Mouse (Mus musculus): Measurements from ENCODE around the gene Wdtc1. TPM values are rescaled to one million over a fixed set of nuclear protein-coding genes. Genes with fewer than 3 reads are reported as not detected.

Wdtc1 gene
- polyA plus RNA-seq, 1 experiment from 2014 or later, result 14.5 TPM

Small RNA genes lying within 50 kb of the gene (microRNA-seq; reads per million reads assigned to microRNA genes)
- 4.2 reads per million, percentile 9 among the genes with 10 or more reads in this experiment for gene Mir5122 (ENCODE audit: borderline number of aligned reads)

Other genes with a start within 250 kb of the Wdtc1 start
- gene Wasf2, start 223.0 kb downstream of the Wdtc1 start, polyA plus RNA-seq (2014; fragmentation: Nextera tagmentation; extraction: Ambion mirVana), result 32.1 and 42.2 TPM in 2 replicates
- 0.70 and 0.77 TPM in 2 replicates for gene Cd164l2, start 141.3 kb downstream of the Wdtc1 start, polyA plus RNA-seq (2014; fragmentation: Nextera tagmentation; extraction: Ambion mirVana)
- gene Gpr3, start 140.9 kb downstream of the Wdtc1 start, polyA plus RNA-seq (2014; fragmentation: Nextera tagmentation; extraction: Ambion mirVana), result 0.17 TPM in 1 of 2 replicates, not detected in the other
- 2.2 and 3.5 TPM in 2 replicates for gene Map3k6, start 112.7 kb downstream of the Wdtc1 start, polyA plus RNA-seq (2014; fragmentation: Nextera tagmentation; extraction: Ambion mirVana)
- 0.39 and 0.52 TPM in 2 replicates for gene Sytl1, start 90.4 kb downstream of the Wdtc1 start, polyA plus RNA-seq (2014; fragmentation: Nextera tagmentation; extraction: Ambion mirVana)
- 73.5 and 74.2 TPM in 2 replicates for gene Tmem222, start 75.7 kb downstream of the Wdtc1 start, polyA plus RNA-seq (2014; fragmentation: Nextera tagmentation; extraction: Ambion mirVana)
- 6.9 and 7.7 TPM in 2 replicates for gene Slc9a1, start 16.2 kb upstream of the Wdtc1 start, polyA plus RNA-seq (2014; fragmentation: Nextera tagmentation; extraction: Ambion mirVana)
- 0.38 TPM in 1 of 2 replicates, not detected in the other for gene Tent5b, start 126.7 kb upstream of the Wdtc1 start, polyA plus RNA-seq (2014; fragmentation: Nextera tagmentation; extraction: Ambion mirVana)
- gene Trnp1, start 145.1 kb upstream of the Wdtc1 start, polyA plus RNA-seq (2014; fragmentation: Nextera tagmentation; extraction: Ambion mirVana), result 0.21 TPM in 1 of 2 replicates, not detected in the other
- gene Kdf1, start 165.5 kb upstream of the Wdtc1 start, polyA plus RNA-seq (2014; fragmentation: Nextera tagmentation; extraction: Ambion mirVana), result 0.89 and 1.7 TPM in 2 replicates
- 362 and 377 TPM in 2 replicates for gene Nudc, start 192.5 kb upstream of the Wdtc1 start, polyA plus RNA-seq (2014; fragmentation: Nextera tagmentation; extraction: Ambion mirVana)
- 0.89 and 1.1 TPM in 2 replicates for gene Nr0b2, start 199.9 kb upstream of the Wdtc1 start, polyA plus RNA-seq (2014; fragmentation: Nextera tagmentation; extraction: Ambion mirVana)
- gene Gpatch3, start 221.3 kb upstream of the Wdtc1 start, polyA plus RNA-seq (2014; fragmentation: Nextera tagmentation; extraction: Ambion mirVana), result 8.7 and 10.0 TPM in 2 replicates
- gene Gpn2, start 230.9 kb upstream of the Wdtc1 start, polyA plus RNA-seq (2014; fragmentation: Nextera tagmentation; extraction: Ambion mirVana), result 23.4 and 24.8 TPM in 2 replicates
- 1.7 and 3.5 TPM in 2 replicates for gene Sfn, start 248.7 kb upstream of the Wdtc1 start, polyA plus RNA-seq (2014; fragmentation: Nextera tagmentation; extraction: Ambion mirVana)